Mouse (Mus musculus) CD4-positive, CD25-positive, alpha-beta regulatory T cell, adult 2 months (primary cell): ENCODE results near the gene Srsf5.
"Not testable (repeated sequence)": the region's sequence is repeated elsewhere in the genome, so short reads cannot be mapped to it uniquely, and the experiment has no call there.

Experiments
- DNase-seq: peaks from one replicate; pipeline ENCODE4 v3.0.0-alpha.2; 2012; ENCODE audit warnings: low read depth, low spot score

Srsf5 gene

DNA sequence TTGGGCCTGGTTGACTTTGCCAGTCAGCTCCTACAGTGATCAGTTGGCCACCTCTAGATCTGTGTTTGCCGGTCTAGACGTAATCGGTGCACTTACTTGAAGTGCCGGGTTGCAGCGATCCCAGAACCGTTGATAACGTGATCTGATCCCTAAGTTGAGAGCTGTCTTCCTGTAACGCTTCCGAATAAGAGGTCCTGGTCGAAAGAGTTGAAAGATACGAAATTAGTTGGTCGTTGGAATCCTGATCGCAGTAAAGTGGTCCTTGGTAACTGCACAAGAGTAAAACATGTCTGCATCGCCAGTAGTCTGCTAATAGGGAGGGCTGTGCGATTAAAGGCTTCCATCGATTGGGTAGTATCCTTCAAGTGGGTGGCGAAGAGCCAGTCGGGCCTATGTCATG lies 2.9 kb downstream of the Srsf5 start:
- peak; percentile 30 for DNase-seq

DNA sequence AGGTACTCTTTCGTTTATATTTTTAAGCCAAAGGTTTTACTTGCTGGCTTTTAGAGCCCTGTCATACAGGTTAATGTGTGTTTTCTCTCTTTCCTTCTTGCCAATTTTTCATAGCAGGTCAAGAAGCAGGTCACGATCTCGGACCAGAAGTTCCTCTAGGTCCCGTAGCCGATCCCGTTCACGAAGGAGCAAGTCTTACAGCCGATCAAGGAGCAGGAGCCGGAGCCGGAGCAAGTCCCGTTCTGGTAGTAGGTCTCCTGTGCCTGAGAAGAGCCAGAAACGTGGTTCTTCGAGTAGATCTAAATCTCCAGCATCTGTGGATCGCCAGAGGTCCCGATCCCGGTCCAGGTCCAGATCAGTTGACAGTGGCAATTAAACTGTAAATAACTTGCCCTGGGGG lies 4.3 kb downstream of the Srsf5 start:
- DNase-seq, result not testable (repeated sequence)

DNA sequence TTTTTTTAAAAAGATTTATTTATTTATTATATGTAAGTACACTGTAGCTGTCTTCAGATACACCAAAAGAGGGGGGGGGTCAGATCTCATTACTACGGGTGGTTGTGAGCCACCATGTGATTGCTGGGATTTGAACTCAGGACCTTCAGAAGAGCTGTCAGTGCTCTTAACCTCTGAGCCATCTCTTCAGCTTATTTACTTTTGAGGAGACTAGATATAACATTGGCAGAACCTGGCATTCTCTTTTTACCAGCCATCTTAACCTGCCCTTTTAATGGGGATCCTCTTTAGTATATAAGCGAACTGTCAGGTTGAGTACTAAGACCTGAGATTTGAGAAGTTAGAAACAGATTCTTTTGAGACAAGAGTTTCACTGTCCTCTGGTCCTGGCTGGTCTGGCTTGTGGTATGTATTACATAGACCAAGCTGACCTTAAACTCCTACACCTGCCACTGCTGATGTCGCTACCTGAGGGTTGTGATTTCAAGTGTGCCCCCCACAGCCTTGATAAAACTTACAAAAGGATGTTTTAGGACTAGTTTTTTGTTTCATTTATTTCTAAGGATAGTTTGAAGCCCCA lies 6.4 kb downstream of the Srsf5 start:
- no peak for DNase-seq

DNA sequence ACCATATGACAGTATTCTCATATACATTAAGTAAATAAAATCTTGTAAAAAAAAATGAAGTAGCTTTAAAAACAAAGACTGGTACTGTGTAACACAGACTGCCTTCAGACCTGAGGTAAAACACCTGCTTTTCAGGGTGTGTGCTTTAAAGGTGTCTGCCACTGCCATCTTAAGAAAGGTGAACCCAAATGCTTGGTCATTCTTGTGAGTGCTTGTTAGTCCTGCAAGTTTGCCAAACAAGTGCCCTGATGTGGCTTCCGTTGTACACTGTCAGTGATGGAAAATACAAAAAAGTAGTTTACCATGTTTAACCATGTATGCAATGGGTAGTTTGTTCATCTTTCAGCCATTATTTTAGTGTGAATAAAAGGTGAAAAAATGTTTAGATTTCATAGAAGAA lies 7.2 kb downstream of the Srsf5 start:
- DNase-seq, result no peak

DNA sequence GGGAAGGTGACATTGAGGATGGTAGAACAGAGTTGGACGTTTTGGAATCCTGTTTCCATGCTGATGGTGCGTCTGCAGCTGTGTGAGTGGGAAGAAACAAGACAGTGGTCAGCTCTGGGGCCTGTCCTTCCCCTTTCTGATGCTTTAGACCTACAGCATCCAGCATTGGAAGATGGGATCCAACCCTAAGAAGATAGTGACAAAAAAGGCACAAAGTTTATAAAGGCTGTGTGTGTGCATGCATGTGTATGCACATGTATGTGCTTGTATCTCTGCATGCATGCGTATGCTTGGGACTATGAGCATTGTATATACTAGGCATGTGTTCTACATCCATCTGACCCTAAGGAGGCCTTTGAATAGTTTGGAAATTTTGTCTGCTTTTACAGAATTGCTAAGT lies 10.7 kb downstream of the Srsf5 start:
- no peak for DNase-seq

DNA sequence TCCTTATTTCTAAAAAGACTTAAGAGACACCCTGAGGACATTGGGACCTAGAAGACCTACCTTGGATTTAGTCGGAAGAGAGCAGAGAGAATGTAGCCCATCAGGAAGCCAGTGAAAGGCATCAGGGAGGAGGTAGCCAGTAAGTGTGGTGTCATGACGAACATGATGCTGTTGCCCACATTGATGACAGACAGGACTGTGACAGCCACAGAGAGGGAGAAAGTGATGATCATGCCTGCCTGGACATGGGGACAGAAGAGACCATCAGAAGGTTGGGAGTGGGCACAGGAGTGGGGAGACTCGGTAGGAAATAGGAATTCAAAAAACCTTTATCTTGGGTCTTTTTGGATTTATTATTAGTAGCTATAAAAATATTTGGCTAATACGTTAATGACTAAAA lies 12.7 kb downstream of the Srsf5 start:
- DNase-seq, result no peak

DNA sequence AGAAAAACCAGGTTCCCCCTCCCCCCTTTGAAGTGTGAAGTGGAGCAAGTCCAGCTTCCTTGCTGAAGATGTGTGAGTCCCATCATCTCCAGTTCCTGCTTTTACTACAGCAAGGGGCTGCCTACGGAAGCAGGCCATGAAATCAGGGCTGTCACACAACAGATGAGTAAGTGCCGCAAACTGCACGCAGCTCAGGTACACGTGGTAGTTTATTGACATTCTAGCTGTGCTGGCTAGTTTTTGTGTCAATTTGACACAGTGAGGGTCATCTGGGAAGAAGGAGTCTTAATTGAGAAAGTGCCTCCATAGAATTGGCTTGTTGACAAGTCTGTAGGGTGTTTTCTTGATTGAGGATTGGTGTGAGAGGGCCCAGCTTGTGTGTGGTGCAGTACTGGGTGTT lies 17.3 kb downstream of the Srsf5 start:
- DNase-seq, result no peak

GRCm38 (mm10) chr12:80966059-80966838 lies 20.9 kb downstream of the Srsf5 start:
- no peak for DNase-seq

DNA sequence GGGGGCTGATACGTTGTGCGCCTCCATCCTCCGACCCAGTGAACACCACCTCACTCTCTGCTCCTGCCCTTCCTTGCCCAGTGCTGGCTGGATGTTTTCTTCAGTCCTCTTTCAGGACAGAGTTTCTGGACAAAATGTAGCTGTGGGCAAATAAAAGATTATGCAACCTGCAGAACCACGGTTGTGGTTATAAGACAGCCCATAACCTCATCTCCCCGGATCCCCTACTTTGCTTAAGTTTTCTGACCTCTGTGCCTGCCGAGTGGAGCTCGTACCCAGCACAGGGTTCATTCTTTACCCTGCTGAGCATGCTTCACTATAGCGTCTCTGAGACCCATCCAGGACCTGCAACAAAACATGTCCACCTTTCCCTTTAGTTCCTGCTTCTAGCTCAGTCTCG lies 22.6 kb downstream of the Srsf5 start:
- DNase-seq, result no peak

GRCm38 (mm10) chr12:80968605-80969004 lies 23.3 kb downstream of the Srsf5 start, which contains the start of gene Slc10a1:
Gene Slc10a1, minus strand, starts transcription at chr12:80968705.
- DNase-seq, result no peak

DNA sequence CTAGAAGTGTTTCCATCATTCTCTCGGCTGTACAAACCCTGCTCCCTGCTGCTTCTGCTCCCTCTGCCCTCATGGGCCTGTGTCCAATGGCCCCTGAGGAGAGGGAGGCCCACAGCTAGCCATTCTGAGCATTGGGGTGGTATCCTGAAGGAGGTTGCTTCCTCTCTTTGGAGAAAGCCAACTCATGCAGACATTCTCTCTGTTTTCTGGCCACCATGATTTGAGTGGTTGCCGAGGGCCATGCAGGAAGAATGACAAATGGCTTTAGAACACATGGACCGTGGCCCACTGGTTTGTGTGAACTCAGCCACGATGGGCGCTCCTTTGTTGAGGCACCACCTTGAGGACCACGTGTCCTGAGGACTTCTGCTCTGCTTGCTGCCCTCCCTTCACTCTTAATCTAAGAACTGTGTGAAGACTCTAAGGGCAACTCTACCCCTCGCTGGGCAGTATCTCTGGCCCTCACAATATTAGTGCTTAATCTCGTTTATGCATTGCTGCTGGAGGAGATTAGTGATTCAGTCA lies 24.9 kb downstream of the Srsf5 start:
- DNase-seq, result no peak

- no peak for DNase-seq
Measured at GRCm38 (mm10) chr12:80971756-80972155, 26.5 kb downstream of the Srsf5 start.

- DNase-seq, result no peak
Measured at GRCm38 (mm10) chr12:80975939-80976671, 30.8 kb downstream of the Srsf5 start.

- DNase-seq, result peak; percentile 71
Measured at GRCm38 (mm10) chr12:80982326-80982725, 37.0 kb downstream of the Srsf5 start.

- DNase-seq, result no peak
Measured at GRCm38 (mm10) chr12:80983695-80984094, 38.4 kb downstream of the Srsf5 start.

- no peak for DNase-seq
Measured at GRCm38 (mm10) chr12:80986628-80987027, 41.3 kb downstream of the Srsf5 start.

DNA sequence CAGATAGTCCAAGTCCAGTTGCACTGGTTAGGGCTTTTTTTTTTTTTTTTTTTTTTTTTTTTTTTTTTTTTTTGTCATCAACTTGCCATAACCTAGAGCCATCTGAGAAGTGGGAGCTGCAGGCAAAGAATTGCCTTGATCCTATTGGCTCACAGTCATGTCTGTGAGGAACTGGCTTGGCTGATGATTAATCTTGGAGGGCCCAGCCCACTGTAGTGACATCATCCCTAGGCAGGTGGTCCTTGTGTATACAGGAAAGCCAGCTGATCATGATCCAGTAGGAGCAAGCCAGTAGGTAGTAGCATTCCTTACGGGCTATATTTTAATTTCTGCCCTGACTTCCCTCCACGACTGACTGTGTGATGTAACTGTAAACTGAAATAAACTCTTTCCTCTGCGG lies 43.0 kb downstream of the Srsf5 start:
- DNase-seq, result no peak

- DNase-seq, result no peak
Measured at GRCm38 (mm10) chr12:80990901-80991445, 45.7 kb downstream of the Srsf5 start.

GRCm38 (mm10) chr12:80991806-80992205 lies 46.5 kb downstream of the Srsf5 start:
- DNase-seq, result no peak

DNA sequence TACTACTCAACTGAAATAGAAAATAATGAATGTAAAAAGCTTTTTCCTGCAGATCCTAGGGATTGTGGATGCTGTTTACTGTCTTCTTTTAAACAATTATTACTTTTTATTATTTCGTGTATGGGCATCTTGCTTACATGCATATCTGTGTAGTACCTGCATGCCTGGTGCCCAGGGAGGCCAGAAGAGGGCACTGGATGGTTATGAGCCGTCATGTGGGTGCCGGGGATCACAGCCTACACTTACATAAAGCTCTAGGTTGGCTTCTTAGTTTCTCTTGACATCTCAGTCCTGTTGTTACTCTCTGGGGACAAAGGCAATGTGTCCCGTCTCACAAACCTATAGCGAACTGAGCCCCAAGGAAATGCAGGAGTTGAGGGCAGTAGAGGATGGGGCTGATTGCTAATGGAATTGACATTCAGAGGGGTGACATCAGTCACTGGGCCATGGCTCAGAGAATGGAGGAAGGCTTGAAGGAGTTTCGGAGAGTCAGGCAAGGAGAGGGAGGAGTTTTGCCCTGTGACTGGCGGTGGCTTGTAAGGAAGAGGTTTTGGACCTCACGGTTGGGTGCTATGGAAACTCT lies 47.3 kb downstream of the Srsf5 start:
- DNase-seq, result no peak

- DNase-seq, result no peak
Measured at GRCm38 (mm10) chr12:80993773-80994172, 48.5 kb downstream of the Srsf5 start.

- no peak for DNase-seq
Measured at GRCm38 (mm10) chr12:80995326-80995725, 50.0 kb downstream of the Srsf5 start.
